Mouse (Mus musculus): ENCODE measurements around the gene Rps4x. TPM values are rescaled to one million over a fixed set of nuclear protein-coding genes. Genes with fewer than 3 reads are reported as not detected.
"Not testable (repeated sequence)": the region's sequence is repeated elsewhere in the genome, so short reads cannot be mapped to it uniquely, and the experiment has no call there.

The Rps4x gene
- total RNA-seq (2017) = 2,347 and 3,840 TPM in 2 replicates

- peak; percentile 97 to 98 for ATAC-seq (replicated peaks in 1 of 2; ENCODE audit: insufficient read depth in 1 of 2, low FRiP score in 2 of 2, low TSS enrichment in 1 of 2, low read depth in 1 of 2, poor library complexity in 2 of 2, severe bottlenecking in 2 of 2)
Measured at GRCm38 (mm10) chrX:102188712-102189497, at the start of gene Rps4x. Gene Rps4x (minus strand): TSS chrX:102189394.

- ATAC-seq (replicated peaks in 1 of 2; ENCODE audit: insufficient read depth in 1 of 2, low FRiP score in 2 of 2, low TSS enrichment in 1 of 2, low read depth in 1 of 2, poor library complexity in 2 of 2, severe bottlenecking in 2 of 2) = no peak
Measured at GRCm38 (mm10) chrX:102219126-102219525, 29.9 kb upstream of the Rps4x start.

- ATAC-seq (replicated peaks in 1 of 2; ENCODE audit: insufficient read depth in 1 of 2, low FRiP score in 2 of 2, low TSS enrichment in 1 of 2, low read depth in 1 of 2, poor library complexity in 2 of 2, severe bottlenecking in 2 of 2) = not testable (repeated sequence)
Measured at GRCm38 (mm10) chrX:102215356-102215755, 26.2 kb upstream of the Rps4x start.

GRCm38 (mm10) chrX:102190840-102191239, 1.6 kb upstream of the Rps4x start:
- no peak for ATAC-seq (replicated peaks in 1 of 2; ENCODE audit: insufficient read depth in 1 of 2, low FRiP score in 2 of 2, low TSS enrichment in 1 of 2, low read depth in 1 of 2, poor library complexity in 2 of 2, severe bottlenecking in 2 of 2)

GRCm38 (mm10) chrX:102189581-102189980, 387 bp upstream of the Rps4x start:
- ATAC-seq (replicated peaks in 1 of 2; ENCODE audit: insufficient read depth in 1 of 2, low FRiP score in 2 of 2, low TSS enrichment in 1 of 2, low read depth in 1 of 2, poor library complexity in 2 of 2, severe bottlenecking in 2 of 2) = no peak

- ATAC-seq (replicated peaks in 1 of 2; ENCODE audit: insufficient read depth in 1 of 2, low FRiP score in 2 of 2, low TSS enrichment in 1 of 2, low read depth in 1 of 2, poor library complexity in 2 of 2, severe bottlenecking in 2 of 2) = no peak
Measured at GRCm38 (mm10) chrX:102187023-102187699, 2.0 kb downstream of the Rps4x start.

GRCm38 (mm10) chrX:102182575-102182974, 6.6 kb downstream of the Rps4x start:
- no peak for ATAC-seq (replicated peaks in 1 of 2; ENCODE audit: insufficient read depth in 1 of 2, low FRiP score in 2 of 2, low TSS enrichment in 1 of 2, low read depth in 1 of 2, poor library complexity in 2 of 2, severe bottlenecking in 2 of 2)

- no peak for ATAC-seq (replicated peaks in 1 of 2; ENCODE audit: insufficient read depth in 1 of 2, low FRiP score in 2 of 2, low TSS enrichment in 1 of 2, low read depth in 1 of 2, poor library complexity in 2 of 2, severe bottlenecking in 2 of 2)
Measured at GRCm38 (mm10) chrX:102175538-102176287, 13.5 kb downstream of the Rps4x start.

GRCm38 (mm10) chrX:102170900-102171299, 18.3 kb downstream of the Rps4x start:
- ATAC-seq (replicated peaks in 1 of 2; ENCODE audit: insufficient read depth in 1 of 2, low FRiP score in 2 of 2, low TSS enrichment in 1 of 2, low read depth in 1 of 2, poor library complexity in 2 of 2, severe bottlenecking in 2 of 2) = no peak

- no peak for ATAC-seq (replicated peaks in 1 of 2; ENCODE audit: insufficient read depth in 1 of 2, low FRiP score in 2 of 2, low TSS enrichment in 1 of 2, low read depth in 1 of 2, poor library complexity in 2 of 2, severe bottlenecking in 2 of 2)
Measured at GRCm38 (mm10) chrX:102170135-102170534, 19.1 kb downstream of the Rps4x start.

- ATAC-seq (replicated peaks in 1 of 2; ENCODE audit: insufficient read depth in 1 of 2, low FRiP score in 2 of 2, low TSS enrichment in 1 of 2, low read depth in 1 of 2, poor library complexity in 2 of 2, severe bottlenecking in 2 of 2) = no peak
Measured at GRCm38 (mm10) chrX:102169724-102170123, 19.5 kb downstream of the Rps4x start.

GRCm38 (mm10) chrX:102166986-102167385, 22.2 kb downstream of the Rps4x start:
- ATAC-seq (replicated peaks in 1 of 2; ENCODE audit: insufficient read depth in 1 of 2, low FRiP score in 2 of 2, low TSS enrichment in 1 of 2, low read depth in 1 of 2, poor library complexity in 2 of 2, severe bottlenecking in 2 of 2) = no peak

GRCm38 (mm10) chrX:102166521-102166920, 22.7 kb downstream of the Rps4x start:
- ATAC-seq (replicated peaks in 1 of 2; ENCODE audit: insufficient read depth in 1 of 2, low FRiP score in 2 of 2, low TSS enrichment in 1 of 2, low read depth in 1 of 2, poor library complexity in 2 of 2, severe bottlenecking in 2 of 2) = no peak

- ATAC-seq (replicated peaks in 1 of 2; ENCODE audit: insufficient read depth in 1 of 2, low FRiP score in 2 of 2, low TSS enrichment in 1 of 2, low read depth in 1 of 2, poor library complexity in 2 of 2, severe bottlenecking in 2 of 2) = no peak
Measured at GRCm38 (mm10) chrX:102163529-102163928, 25.7 kb downstream of the Rps4x start.

- ATAC-seq (replicated peaks in 1 of 2; ENCODE audit: insufficient read depth in 1 of 2, low FRiP score in 2 of 2, low TSS enrichment in 1 of 2, low read depth in 1 of 2, poor library complexity in 2 of 2, severe bottlenecking in 2 of 2) = no peak
Measured at GRCm38 (mm10) chrX:102163096-102163495, 26.1 kb downstream of the Rps4x start.

- no peak for ATAC-seq (replicated peaks in 1 of 2; ENCODE audit: insufficient read depth in 1 of 2, low FRiP score in 2 of 2, low TSS enrichment in 1 of 2, low read depth in 1 of 2, poor library complexity in 2 of 2, severe bottlenecking in 2 of 2)
Measured at GRCm38 (mm10) chrX:102160528-102160927, 28.7 kb downstream of the Rps4x start.

- ATAC-seq (replicated peaks in 1 of 2; ENCODE audit: insufficient read depth in 1 of 2, low FRiP score in 2 of 2, low TSS enrichment in 1 of 2, low read depth in 1 of 2, poor library complexity in 2 of 2, severe bottlenecking in 2 of 2) = no peak
Measured at GRCm38 (mm10) chrX:102159778-102160177, 29.4 kb downstream of the Rps4x start.

GRCm38 (mm10) chrX:102157423-102157791, 31.8 kb downstream of the Rps4x start:
- ATAC-seq (replicated peaks in 1 of 2; ENCODE audit: insufficient read depth in 1 of 2, low FRiP score in 2 of 2, low TSS enrichment in 1 of 2, low read depth in 1 of 2, poor library complexity in 2 of 2, severe bottlenecking in 2 of 2) = no peak
